Mouse (Mus musculus): ENCODE data around the gene Slc17a7.

- TF ChIP-seq CTCF (IDR thresholded peaks at IDR 0.05; ENCODE audit: low read depth, low read length) (no peak), POLR2A (IDR thresholded peaks at IDR 0.05; ENCODE audit: borderline replicate concordance, low read depth, low read length) (no peak)
Measured at GRCm38 (mm10) chr7:45193871-45194785, 30.4 kb downstream of the Slc17a7 start.

Data from bone marrow macrophage, adult 2 months (primary cell).